Mouse (Mus musculus): ENCODE results near the gene Ott. TPM values are rescaled to one million over a fixed set of nuclear protein-coding genes. Genes with fewer than 3 reads are reported as not detected.
"Not testable (repeated sequence)": the region's sequence is repeated elsewhere in the genome, so short reads cannot be mapped to it uniquely, and the experiment has no call there.

Ott gene
- polyA plus RNA-seq (2015; fragmentation: Nextera tagmentation; extraction: Ambion mirVana), result not detected in 2 replicates

DNA sequence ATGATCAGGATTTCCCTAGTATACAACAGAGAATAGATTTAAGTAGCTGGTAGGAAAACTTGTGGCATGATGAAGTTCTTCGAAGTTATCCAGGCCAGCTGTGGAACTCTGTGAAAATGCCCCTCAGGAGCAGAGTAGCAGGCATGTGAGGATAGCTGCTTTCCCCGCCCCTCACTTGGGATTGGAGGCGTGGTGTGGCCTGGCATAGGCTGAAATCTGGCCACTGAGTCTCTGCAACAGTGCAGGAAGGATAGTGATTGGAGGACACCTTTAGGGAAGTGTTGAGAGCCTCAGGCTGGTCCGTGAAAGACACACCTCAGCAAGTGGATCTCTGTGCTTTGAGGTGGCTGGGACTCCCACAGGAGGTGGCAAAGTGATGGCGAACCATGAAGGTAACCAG, at the start of gene Ott:
Gene Ott, plus strand, starts transcription at position 301 of the 400 bp plus-strand sequence.
- H3K4me3 ChIP-seq (replicated peaks); H3K9me3 ChIP-seq (replicated peaks); H3K27ac ChIP-seq (replicated peaks); H3K9ac ChIP-seq (replicated peaks); H3K36me3 ChIP-seq; H3K27me3 ChIP-seq (replicated peaks); H3K4me1 ChIP-seq; H3K4me2 ChIP-seq; ATAC-seq (ENCODE audit: low FRiP score): not testable (repeated sequence)
- WGBS, result no CpG with 5 or more reads among the region's 5 CpGs

Other genes starting within 250 kb of the Ott start
- gene Luzp4, start 216.6 kb upstream of the Ott start, polyA plus RNA-seq (2015; fragmentation: Nextera tagmentation; extraction: Ambion mirVana), result not detected in 2 replicates
- gene Gm15093, start 198.1 kb downstream of the Ott start, polyA plus RNA-seq (2015; fragmentation: Nextera tagmentation; extraction: Ambion mirVana), result not detected in 2 replicates